Mouse (Mus musculus): ENCODE data around the gene Suds3. TPM values are rescaled to one million over a fixed set of nuclear protein-coding genes. Genes with fewer than 3 reads are reported as not detected.

Gene Suds3
- polyA plus RNA-seq, 1 experiment from 2014 or later, result 72.7 TPM

GRCm38 (mm10) chr5:117118850-117119249 is 2.9 kb upstream of the Suds3 start:
- Histone ChIP-seq H3K9ac (no peak overlapping the region), H3K36me3 (no peaks in the 10 kb centered on the region), H3K27me3 (replicated peaks) (no peaks in the 10 kb centered on the region), H3K27ac (peak overlapping the region; percentile 57), H3K4me2 (replicated peaks) (peak overlapping the region; percentile 20), H3K4me1 (replicated peaks) (peaks cover 15% of the 10 kb centered on the region), H3K9me3 (no peaks in the 10 kb centered on the region), H3K4me3 (replicated peaks) (no peak overlapping the region)
- no peak for ATAC-seq
- WGBS, result 51% methylated on average over 8 of the region's 8 CpGs

GRCm38 (mm10) chr5:117118220-117118619 is 2.3 kb upstream of the Suds3 start:
- H3K4me2 ChIP-seq (replicated peaks), result no peak overlapping the region
- WGBS, result 75% methylated on average over 2 of the region's 2 CpGs
- no peak overlapping the region for H3K27ac ChIP-seq

GRCm38 (mm10) chr5:117117716-117118115 is 1.8 kb upstream of the Suds3 start:
- Histone ChIP-seq H3K9ac (no peak overlapping the region), H3K9me3 (no peaks in the 10 kb centered on the region), H3K4me1 (replicated peaks) (peaks cover 12% of the 10 kb centered on the region), H3K36me3 (peaks cover 3% of the 10 kb centered on the region; the same call in 1 of the 2 replicates), H3K27ac (no peak overlapping the region), H3K4me3 (replicated peaks) (no peak overlapping the region), H3K4me2 (replicated peaks) (no peak overlapping the region), H3K27me3 (replicated peaks) (no peaks in the 10 kb centered on the region)
- WGBS, result 78% methylated on average over 7 of the region's 7 CpGs
- no peak for ATAC-seq

More at GRCm38 (mm10) chr5:117118220-117118619, 2.3 kb upstream of the Suds3 start:
- Histone ChIP-seq H3K9me3 (no peaks in the 10 kb centered on the region), H3K27me3 (replicated peaks) (no peaks in the 10 kb centered on the region), H3K4me3 (replicated peaks) (no peak overlapping the region), H3K36me3 (no peaks in the 10 kb centered on the region), H3K4me1 (replicated peaks) (peaks cover 12% of the 10 kb centered on the region), H3K9ac (no peak overlapping the region)
- ATAC-seq, result no peak

- no peak overlapping the region for H3K9ac ChIP-seq
- 83% methylated on average over 2 of the region's 2 CpGs for WGBS
These were observed 1.3 kb upstream of the Suds3 start for GRCm38 (mm10) chr5:117117241-117117640.

DNA sequence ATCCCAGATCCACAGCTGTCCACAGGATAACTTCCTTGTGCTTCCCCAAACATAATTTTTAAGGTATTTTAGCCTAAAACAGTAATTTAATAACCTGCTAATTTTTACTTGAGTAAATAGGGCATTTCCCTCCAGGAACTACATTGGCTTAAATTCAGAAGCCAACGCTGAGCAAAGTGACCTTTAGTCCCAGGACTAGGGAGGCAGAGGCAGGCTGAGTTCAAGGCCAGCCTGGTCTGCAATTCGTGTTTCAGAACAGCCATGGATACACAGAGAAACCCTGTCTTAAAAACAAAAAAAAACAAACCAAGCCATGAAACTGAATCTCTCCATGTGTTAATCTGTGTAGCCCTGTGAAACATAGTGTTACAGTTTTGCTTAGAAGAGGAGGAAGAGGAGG is 747 bp upstream of the Suds3 start:
- 51% methylated on average over 2 of the region's 2 CpGs for WGBS
- H3K4me2 ChIP-seq (replicated peaks), result no peak overlapping the region

More at GRCm38 (mm10) chr5:117117241-117117640, 1.3 kb upstream of the Suds3 start:
- Histone ChIP-seq H3K4me3 (replicated peaks) (no peak overlapping the region), H3K27me3 (replicated peaks) (no peaks in the 10 kb centered on the region), H3K36me3 (peaks cover 8% of the 10 kb centered on the region), H3K9me3 (no peaks in the 10 kb centered on the region), H3K27ac (no peak overlapping the region), H3K4me1 (replicated peaks) (peaks cover 8% of the 10 kb centered on the region), H3K4me2 (replicated peaks) (no peak overlapping the region)
- ATAC-seq, result no peak

GRCm38 (mm10) chr5:117115193-117115767 is 633 bp downstream of the Suds3 start:
- under 1% methylated on average over 43 of the region's 43 CpGs for WGBS
- ATAC-seq, result peak; percentile 23
- H3K4me2 ChIP-seq (replicated peaks), result peak overlapping the region; percentile 77

More for the DNA sequence above, 747 bp upstream of the Suds3 start:
- Histone ChIP-seq H3K4me1 (replicated peaks) (peaks cover 7% of the 10 kb centered on the region), H3K4me3 (replicated peaks) (no peak overlapping the region), H3K36me3 (peaks cover 9% of the 10 kb centered on the region), H3K27ac (0 out of 2 replicates have a peak overlapping the region, but pooled peaks have one; percentile 45), H3K9ac (no peak overlapping the region), H3K9me3 (no peaks in the 10 kb centered on the region), H3K27me3 (replicated peaks) (no peaks in the 10 kb centered on the region)
- ATAC-seq, result no peak

DNA sequence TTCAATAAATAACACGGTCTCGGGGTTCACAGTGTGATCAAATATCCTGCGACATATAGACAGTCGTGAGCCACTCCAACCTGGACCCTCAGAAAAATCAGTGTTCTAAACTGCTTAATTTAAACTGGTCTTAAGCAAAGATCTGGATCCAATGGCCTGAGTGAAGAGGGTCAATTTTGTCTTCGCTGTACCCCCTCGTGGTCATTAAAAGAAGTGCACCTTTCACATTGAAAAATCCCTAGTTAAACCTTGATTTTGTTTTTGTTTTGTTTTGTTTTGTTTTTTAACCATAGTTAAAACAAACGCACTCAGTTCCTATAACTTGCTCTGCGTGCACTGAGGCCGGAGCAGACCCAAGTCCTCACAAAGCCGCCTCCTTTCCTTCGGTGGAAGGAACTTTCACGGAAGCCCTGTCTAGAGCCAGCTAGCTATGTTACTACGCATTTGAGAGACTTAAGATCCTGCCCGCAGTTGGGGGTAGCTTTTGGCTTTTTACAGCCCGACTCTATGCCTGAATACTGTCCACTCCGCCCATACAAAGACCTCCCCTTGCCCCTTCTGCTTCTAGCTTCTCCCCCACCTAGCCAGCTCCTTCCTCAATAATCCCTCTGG is 1.2 kb downstream of the Suds3 start:
- Histone ChIP-seq H3K27me3 (replicated peaks) (no peaks in the 10 kb centered on the region), H3K4me2 (replicated peaks) (peak overlapping the region; percentile 77), H3K36me3 (peaks cover 11% of the 10 kb centered on the region), H3K4me1 (replicated peaks) (no peaks in the 10 kb centered on the region; the same call in 1 of the 2 replicates), H3K27ac (peak overlapping the region; percentile 83), H3K4me3 (replicated peaks) (peak overlapping the region; percentile 70), H3K9me3 (no peaks in the 10 kb centered on the region), H3K9ac (peak overlapping the region; percentile 69)
- ATAC-seq, result no peak
- 4% methylated on average over 16 of the region's 16 CpGs for WGBS

More at GRCm38 (mm10) chr5:117115193-117115767, 633 bp downstream of the Suds3 start:
- Histone ChIP-seq H3K4me3 (replicated peaks) (peak overlapping the region; percentile 70), H3K4me1 (replicated peaks) (no peaks in the 10 kb centered on the region; the same call in 1 of the 2 replicates), H3K9me3 (no peaks in the 10 kb centered on the region), H3K27me3 (replicated peaks) (no peaks in the 10 kb centered on the region), H3K9ac (peak overlapping the region; percentile 69), H3K27ac (peak overlapping the region; percentile 83), H3K36me3 (peaks cover 11% of the 10 kb centered on the region)

DNA sequence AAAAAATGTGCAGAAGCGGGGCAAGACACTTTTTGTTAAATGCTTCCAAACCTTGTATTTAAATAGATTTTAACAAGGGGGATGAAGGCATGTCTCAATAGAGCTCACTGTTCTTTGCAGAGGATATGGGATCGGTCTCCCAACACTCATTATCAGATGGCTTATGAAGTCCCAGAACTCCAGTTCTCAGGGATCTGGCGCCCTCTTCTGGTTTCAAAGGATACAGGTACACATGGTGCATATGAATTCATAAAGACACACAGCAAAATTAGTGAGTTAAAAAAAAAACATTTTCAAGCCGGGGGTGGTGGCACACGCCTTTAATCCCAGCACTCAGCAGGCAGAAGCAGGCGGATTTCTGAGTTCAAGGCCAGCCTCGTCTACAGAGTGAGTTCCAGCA is 2.6 kb downstream of the Suds3 start:
- WGBS, result 94% methylated on average over 7 of the region's 7 CpGs
- Histone ChIP-seq H3K9ac (no peak overlapping the region), H3K4me1 (replicated peaks) (no peaks in the 10 kb centered on the region; the same call in 1 of the 2 replicates), H3K9me3 (no peaks in the 10 kb centered on the region), H3K4me2 (replicated peaks) (no peak overlapping the region), H3K36me3 (peaks cover 23% of the 10 kb centered on the region), H3K27ac (no peak overlapping the region), H3K4me3 (replicated peaks) (no peak overlapping the region), H3K27me3 (replicated peaks) (no peaks in the 10 kb centered on the region)
- no peak for ATAC-seq

DNA sequence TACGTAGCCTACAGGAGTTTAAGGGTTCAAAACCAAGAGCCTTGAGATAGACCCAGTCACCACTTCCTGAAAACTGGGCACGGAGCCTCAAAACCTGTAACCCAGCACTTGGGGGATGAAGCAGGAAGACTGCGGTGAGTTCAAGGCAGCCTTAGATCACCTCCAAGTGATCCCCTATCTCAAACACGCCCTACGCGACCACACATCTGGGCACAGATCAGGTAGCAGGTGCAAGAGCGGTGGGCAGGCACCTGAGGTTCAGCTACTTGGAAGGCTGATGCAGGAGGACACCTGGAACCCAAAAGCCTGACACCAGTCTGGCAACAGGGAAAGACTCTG is 4.2 kb downstream of the Suds3 start:
- H3K27ac ChIP-seq, result no peak overlapping the region
- 95% methylated on average over 7 of the region's 7 CpGs for WGBS
- H3K27me3 ChIP-seq (replicated peaks), result no peaks in the 10 kb centered on the region
- H3K9ac ChIP-seq, result no peak overlapping the region
- ATAC-seq, result no peak
- H3K4me2 ChIP-seq (replicated peaks), result no peak overlapping the region
- H3K4me3 ChIP-seq (replicated peaks), result no peak overlapping the region
- H3K4me1 ChIP-seq (replicated peaks), result no peaks in the 10 kb centered on the region; the same call in 1 of the 2 replicates
- no peaks in the 10 kb centered on the region for H3K9me3 ChIP-seq
- H3K36me3 ChIP-seq, result peaks cover 38% of the 10 kb centered on the region

- no peak overlapping the region for H3K4me2 ChIP-seq (replicated peaks)
- no peak overlapping the region for H3K9ac ChIP-seq
- no peaks in the 10 kb centered on the region; the same call in 1 of the 2 replicates for H3K4me1 ChIP-seq (replicated peaks)
- no peaks in the 10 kb centered on the region for H3K27me3 ChIP-seq (replicated peaks)
- H3K9me3 ChIP-seq, result no peaks in the 10 kb centered on the region
- WGBS, result 90% methylated on average over 16 of the region's 16 CpGs
- no peak overlapping the region for H3K27ac ChIP-seq
- H3K36me3 ChIP-seq, result peaks cover 43% of the 10 kb centered on the region
- no peak overlapping the region for H3K4me3 ChIP-seq (replicated peaks)
- no peak for ATAC-seq
These were observed 4.7 kb downstream of the Suds3 start for GRCm38 (mm10) chr5:117111064-117111773.

DNA sequence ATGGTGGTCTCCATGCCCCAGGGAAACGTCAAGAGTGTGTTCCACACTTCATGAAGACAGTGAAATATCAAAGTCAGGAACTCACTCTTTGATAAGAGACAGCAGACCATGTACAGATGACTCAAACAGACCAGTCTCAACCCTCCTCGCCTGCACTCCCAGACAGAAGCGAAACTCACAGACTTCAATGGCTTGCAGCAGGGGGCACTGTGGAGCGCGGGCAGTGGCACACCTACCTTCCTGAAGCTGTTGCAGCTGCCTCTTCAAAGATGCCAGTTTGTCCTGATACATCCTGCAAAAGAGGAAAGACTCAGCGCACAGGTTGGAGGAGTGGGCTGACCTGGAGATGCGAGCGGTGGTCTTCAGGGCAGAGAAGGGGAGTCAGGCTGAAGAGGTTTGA is 6.4 kb downstream of the Suds3 start:
- Histone ChIP-seq H3K27me3 (replicated peaks) (no peaks in the 10 kb centered on the region), H3K4me2 (replicated peaks) (no peak overlapping the region), H3K4me1 (replicated peaks) (no peaks in the 10 kb centered on the region), H3K4me3 (replicated peaks) (no peak overlapping the region), H3K27ac (no peak overlapping the region), H3K9ac (no peak overlapping the region), H3K36me3 (peaks cover 50% of the 10 kb centered on the region), H3K9me3 (no peaks in the 10 kb centered on the region)
- 84% methylated on average over 8 of the region's 8 CpGs for WGBS
- ATAC-seq, result no peak

GRCm38 (mm10) chr5:117108731-117109130 is 7.2 kb downstream of the Suds3 start:
- no peak overlapping the region for H3K9ac ChIP-seq
- ATAC-seq, result no peak
- no peaks in the 10 kb centered on the region for H3K27me3 ChIP-seq (replicated peaks)
- H3K36me3 ChIP-seq, result peaks cover 51% of the 10 kb centered on the region
- no peak overlapping the region for H3K4me2 ChIP-seq (replicated peaks)
- WGBS, result 96% methylated on average over 13 of the region's 13 CpGs
- H3K9me3 ChIP-seq, result no peaks in the 10 kb centered on the region
- H3K4me1 ChIP-seq (replicated peaks), result no peaks in the 10 kb centered on the region
- H3K27ac ChIP-seq, result no peak overlapping the region
- H3K4me3 ChIP-seq (replicated peaks), result no peak overlapping the region
